Mouse (Mus musculus): ENCODE data around the gene Arfgap1. TPM values are rescaled to one million over a fixed set of nuclear protein-coding genes. Genes with fewer than 3 reads are reported as not detected.

Gene Arfgap1
- polyA plus RNA-seq, 1 experiment from 2014 or later: 86.6 TPM

Other genes with a start within 250 kb of the Arfgap1 start
- 0.12 TPM in 1 of 2 replicates, not detected in the other for gene Slc17a9, start 242.0 kb upstream of the Arfgap1 start, polyA plus RNA-seq (2014; fragmentation: Nextera tagmentation; extraction: Ambion mirVana)
- gene Bhlhe23, start 190.3 kb upstream of the Arfgap1 start, polyA plus RNA-seq (2014; fragmentation: Nextera tagmentation; extraction: Ambion mirVana): 20.1 and 21.3 TPM in 2 replicates
- 44.4 and 59.1 TPM in 2 replicates for gene Ythdf1, start 46.3 kb upstream of the Arfgap1 start, polyA plus RNA-seq (2014; fragmentation: Nextera tagmentation; extraction: Ambion mirVana)
- 0.18 and 0.38 TPM in 2 replicates for gene Birc7, start 38.2 kb upstream of the Arfgap1 start, polyA plus RNA-seq (2014; fragmentation: Nextera tagmentation; extraction: Ambion mirVana)
- gene Nkain4, start 12.5 kb upstream of the Arfgap1 start, polyA plus RNA-seq (2014; fragmentation: Nextera tagmentation; extraction: Ambion mirVana): 89.6 and 94.9 TPM in 2 replicates
- 0.16 and 0.24 TPM in 2 replicates for gene Col20a1, start 19.3 kb downstream of the Arfgap1 start, polyA plus RNA-seq (2014; fragmentation: Nextera tagmentation; extraction: Ambion mirVana)
- 50.8 and 52.6 TPM in 2 replicates for gene Chrna4, start 76.3 kb downstream of the Arfgap1 start, polyA plus RNA-seq (2014; fragmentation: Nextera tagmentation; extraction: Ambion mirVana)
- gene Kcnq2, start 168.1 kb downstream of the Arfgap1 start, polyA plus RNA-seq (2014; fragmentation: Nextera tagmentation; extraction: Ambion mirVana): 52.0 and 52.4 TPM in 2 replicates
- 12.7 and 14.1 TPM in 2 replicates for gene Eef1a2, start 189.8 kb downstream of the Arfgap1 start, polyA plus RNA-seq (2014; fragmentation: Nextera tagmentation; extraction: Ambion mirVana)
- 442 and 539 TPM in 2 replicates for gene Ppdpf, start 220.0 kb downstream of the Arfgap1 start, polyA plus RNA-seq (2014; fragmentation: Nextera tagmentation; extraction: Ambion mirVana)
- gene Ptk6, start 235.6 kb downstream of the Arfgap1 start, polyA plus RNA-seq (2014; fragmentation: Nextera tagmentation; extraction: Ambion mirVana): not detected in 2 replicates
- 0.11 and 0.16 TPM in 2 replicates for gene Srms, start 246.0 kb downstream of the Arfgap1 start, polyA plus RNA-seq (2014; fragmentation: Nextera tagmentation; extraction: Ambion mirVana)